Mouse (Mus musculus) MEL (cell line): ENCODE data around the gene Grip1.

Experiments
- BHLHE40 ChIP-seq: IDR thresholded peaks from 2 replicates; pipeline ENCODE4 v1.6.1; 2012; ENCODE audit warnings: low read depth, mild to moderate bottlenecking, inconsistent platforms, low read length, improper control_type of control experiment, borderline replicate concordance
- CTCF ChIP-seq, 3 experiments: IDR thresholded peaks in 2 of 3; conservative IDR thresholded peaks in 1 of 3; 2 replicates each; pipeline ENCODE4 v1.5.1; 2011 to 2012; ENCODE audit warnings: low read length in 3 of 3, low read depth in 2 of 3, mild to moderate bottlenecking in 2 of 3, improper control_type of control experiment in 1 of 3, inconsistent platforms in 1 of 3, mixed read lengths in 1 of 3, moderate library complexity in 1 of 3; ENCODE audit not compliant: control insufficient read depth in 1 of 3, insufficient read depth in 1 of 3, poor library complexity in 1 of 3, severe bottlenecking in 1 of 3
- POLR2A ChIP-seq, 2 experiments: IDR thresholded peaks; 2 replicates each; pipeline ENCODE4 v1.6.1; 2011 to 2012; ENCODE audit warnings: low read length in 2 of 2, mild to moderate bottlenecking in 2 of 2, control low read depth in 1 of 2, improper control_type of control experiment in 1 of 2, low read depth in 1 of 2, moderate library complexity in 1 of 2; ENCODE audit not compliant: control insufficient read depth in 1 of 2, insufficient read depth in 1 of 2, poor library complexity in 1 of 2
- POLR2AphosphoS2 ChIP-seq: IDR thresholded peaks from 2 replicates; pipeline ENCODE4 v1.6.1; 2011; ENCODE audit warnings: low read length, improper control_type of control experiment
- POLR2AphosphoS5 ChIP-seq: IDR thresholded peaks from 2 replicates; pipeline ENCODE4 v1.6.1; 2012; ENCODE audit warnings: low read depth, borderline replicate concordance, mild to moderate bottlenecking, inconsistent platforms, low read length, moderate library complexity, mixed read lengths
- RAD21 ChIP-seq: IDR thresholded peaks from 2 replicates; pipeline ENCODE4 v1.6.1; 2011; ENCODE audit warnings: mild to moderate bottlenecking, low read depth, low read length, improper control_type of control experiment
- SIN3A ChIP-seq: IDR thresholded peaks from 2 replicates; pipeline ENCODE4 v1.6.1; 2012; ENCODE audit warnings: low read length, improper control_type of control experiment, inconsistent platforms
- TBP ChIP-seq: IDR thresholded peaks from 2 replicates; pipeline ENCODE4 v1.8.0; 2011; ENCODE audit warnings: low read depth, low read length, improper control_type of control experiment
- ZNF384 ChIP-seq: IDR thresholded peaks from 2 replicates; pipeline ENCODE4 v1.6.1; 2012; ENCODE audit warnings: low read depth, mild to moderate bottlenecking, inconsistent platforms, low read length, improper control_type of control experiment

DNA sequence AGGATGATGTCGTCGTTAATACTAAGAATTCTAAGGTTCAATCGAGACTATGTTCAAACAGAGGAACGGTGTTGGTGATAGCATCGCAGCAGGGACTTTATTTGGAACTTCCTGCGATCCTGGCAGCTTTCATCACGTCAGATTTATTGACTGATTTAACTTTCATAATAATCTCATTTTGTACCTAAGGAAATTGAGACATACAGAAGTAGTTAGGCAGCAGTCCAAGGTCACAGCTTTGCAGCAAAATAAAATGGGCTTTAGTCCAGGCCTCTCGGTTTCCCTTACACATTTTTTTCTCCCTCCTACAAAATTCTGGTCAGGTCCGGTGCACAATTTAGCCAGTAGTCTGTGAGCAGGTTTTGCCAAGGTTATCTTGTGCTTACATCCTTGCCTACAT, 178.3 kb downstream of the Grip1 start:
- TF ChIP-seq RAD21 (no peak), CTCF (IDR thresholded peaks at IDR 0.05 in 2 of 3, conservative IDR thresholded peaks at IDR 0.05 in 1 of 3; ENCODE audit: control insufficient read depth in 1 of 3, insufficient read depth in 1 of 3, low read depth in 2 of 3, low read length in 3 of 3, poor library complexity in 1 of 3, severe bottlenecking in 1 of 3) (no peak), POLR2AphosphoS5 (no peak), SIN3A (no peak), TBP (no peak), ZNF384 (no peak), BHLHE40 (no peak), POLR2A (IDR thresholded peaks at IDR 0.05; ENCODE audit: control insufficient read depth in 1 of 2, insufficient read depth in 1 of 2, low read depth in 1 of 2, low read length in 2 of 2, poor library complexity in 1 of 2) (no peak), POLR2AphosphoS2 (no peak)
